In the genomic region with DNA sequence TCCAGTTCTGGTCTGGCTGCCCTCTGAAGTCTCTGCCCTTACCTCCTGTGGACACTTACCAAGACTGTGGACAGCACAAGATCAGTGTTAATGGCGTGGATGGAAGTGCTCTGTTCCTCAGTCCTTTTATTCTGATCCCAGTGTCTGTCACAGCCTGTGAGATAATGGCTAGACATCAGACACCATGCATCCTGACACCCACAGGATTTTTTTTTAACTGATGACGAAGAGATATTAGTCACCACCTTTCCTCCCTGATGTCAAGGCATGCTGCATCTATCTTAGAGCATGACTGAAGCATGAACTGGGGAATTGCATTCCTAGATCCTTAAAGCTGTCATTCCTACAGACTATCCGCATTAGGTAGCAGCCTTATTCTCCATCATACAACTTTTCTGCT, we compare ENCODE assay signal across 46 mouse cellular contexts. TPM values are rescaled to one million over a fixed set of nuclear protein-coding genes. Genes with fewer than 3 reads are reported as not detected.
"Had no signal": no experiment of that assay in that cellular context is flagged by ENCODE, and none has a peak within 500 bp of the region (broad histone marks: within the 10 kb centered on the region; RNA-seq: fewer than 3 reads in every experiment).

A gene (minus strand): TSS at position 101 of the 400 bp plus-strand sequence.

- H3K9ac ChIP-seq: limb, embryonic 12.5 days; limb, embryonic 13.5 days; limb, embryonic 15.5 days; liver, embryonic 13.5 days; liver, embryonic 14.5 days; liver, embryonic 15.5 days; liver, postnatal 0 days; lung, embryonic 14.5 days; lung, embryonic 15.5 days; midbrain, embryonic 12.5 days; midbrain, embryonic 13.5 days; midbrain, embryonic 15.5 days had no signal

- H3K4me3 ChIP-seq: left cerebral cortex, adult 2 months; limb, embryonic 10.5 days; limb, embryonic 12.5 days; limb, embryonic 13.5 days; limb, embryonic 15.5 days; liver, embryonic 13.5 days; liver, embryonic 15.5 days; lung, embryonic 15.5 days; megakaryocyte, embryonic 14.5 days; midbrain, embryonic 10.5 days; midbrain, embryonic 12.5 days; midbrain, embryonic 13.5 days; midbrain, embryonic 15.5 days; myocyte had no signal

- H3K27me3 ChIP-seq: limb, embryonic 12.5 days; limb, embryonic 13.5 days; limb, embryonic 15.5 days; liver, embryonic 13.5 days; liver, embryonic 15.5 days; lung, embryonic 15.5 days; megakaryocyte, embryonic 14.5 days; midbrain, embryonic 12.5 days; midbrain, embryonic 13.5 days; midbrain, embryonic 15.5 days had no signal

- H3K9me3 ChIP-seq: limb, embryonic 10.5 days; limb, embryonic 12.5 days; limb, embryonic 13.5 days; limb, embryonic 15.5 days; liver, embryonic 13.5 days; liver, embryonic 15.5 days; lung, embryonic 15.5 days; megakaryocyte, embryonic 14.5 days; midbrain, embryonic 10.5 days; midbrain, embryonic 12.5 days; midbrain, embryonic 13.5 days; midbrain, embryonic 15.5 days had no signal

- DNase-seq: left cerebral cortex, postnatal 4 days; liver; liver, embryonic 13.5 days; liver, postnatal 0 days; lung, adult 18-20 months; lung, embryonic 14.5 days; lung, postnatal 10 days; lung, postnatal 14 days; lung, postnatal 36 days; midbrain, embryonic 14.5 days had no signal

- H3K36me3 ChIP-seq: limb, embryonic 10.5 days; limb, embryonic 12.5 days; limb, embryonic 13.5 days; limb, embryonic 15.5 days; liver, embryonic 13.5 days; liver, embryonic 15.5 days; lung, embryonic 15.5 days; midbrain, embryonic 10.5 days; midbrain, embryonic 12.5 days; midbrain, embryonic 13.5 days; midbrain, embryonic 15.5 days had no signal

- H3K27ac ChIP-seq: left cerebral cortex, adult 2 months; limb, embryonic 10.5 days; limb, embryonic 12.5 days; limb, embryonic 13.5 days; limb, embryonic 15.5 days; liver, embryonic 13.5 days; liver, embryonic 14.5 days; liver, embryonic 15.5 days; lung, embryonic 15.5 days; macrophage; midbrain, embryonic 10.5 days; midbrain, embryonic 12.5 days; midbrain, embryonic 13.5 days; midbrain, embryonic 15.5 days had no signal

- ATAC-seq: liver, postnatal 0 days; lung, postnatal 0 days; midbrain, embryonic 13.5 days; midbrain, embryonic 15.5 days; midbrain, embryonic 16.5 days had no signal

- H3K4me2 ChIP-seq: limb, embryonic 12.5 days; limb, embryonic 13.5 days; limb, embryonic 15.5 days; liver, embryonic 11.5 days; liver, embryonic 13.5 days; liver, embryonic 15.5 days; lung, embryonic 14.5 days; lung, embryonic 15.5 days; midbrain, embryonic 11.5 days; midbrain, embryonic 12.5 days; midbrain, embryonic 13.5 days; midbrain, embryonic 15.5 days had no signal

- H3K4me1 ChIP-seq: limb, embryonic 10.5 days; limb, embryonic 12.5 days; limb, embryonic 13.5 days; limb, embryonic 15.5 days; liver, embryonic 13.5 days; liver, embryonic 15.5 days; lung, embryonic 15.5 days; megakaryocyte, embryonic 14.5 days; midbrain, embryonic 10.5 days; midbrain, embryonic 12.5 days; midbrain, embryonic 13.5 days; midbrain, embryonic 15.5 days had no signal

RNA-seq across cellular contexts. Expression of the gene that starts here (rescaled TPM):
- total RNA-seq: left cerebral cortex, adult 18-20 months; left cerebral cortex, adult 2 months; left cerebral cortex, adult 8-10 months; left cerebral cortex, postnatal 10 days; left cerebral cortex, postnatal 14 days; left cerebral cortex, postnatal 25 days; left cerebral cortex, postnatal 36 days; left cerebral cortex, postnatal 4 days; liver, adult 2 months; megakaryocyte progenitor cell, adult 5-6 weeks; megakaryocyte, adult 5-6 weeks; megakaryocyte-erythroid progenitor cell, adult 5-6 weeks; midbrain, postnatal 0 days; monocyte, adult 5-6 weeks had no signal
- polyA plus RNA-seq: limb, embryonic 10.5 days; limb, embryonic 11.5 days; limb, embryonic 12.5 days; limb, embryonic 13.5 days; limb, embryonic 14.5 days; liver, adult 2 months; liver, embryonic 11.5 days; liver, embryonic 13.5 days; liver, embryonic 14.5 days; liver, embryonic 15.5 days; liver, embryonic 16.5 days; liver, postnatal 0 days; lung, embryonic 14.5 days; lung, embryonic 15.5 days; lung, embryonic 16.5 days; lung, postnatal 0 days; macrophage; midbrain, embryonic 10.5 days; midbrain, embryonic 11.5 days; midbrain, embryonic 12.5 days; midbrain, embryonic 13.5 days; midbrain, embryonic 14.5 days; midbrain, embryonic 15.5 days; midbrain, embryonic 16.5 days; midbrain, postnatal 0 days; neural tube, embryonic 11.5 days had no signal
